Mouse (Mus musculus) embryonic stem cell, embryonic (primary cell): Measurements from ENCODE around the gene Eif4ebp2.

Source experiments
- CTCF ChIA-PET, 4 experiments: fragments of 300-600 bp in 2 of 4; fragments of 350-600 bp in 2 of 4; sonication (Branson Sonifier 250); formaldehyde crosslinking; loops; one replicate each; lab custom pipeline; 2022; ENCODE audit warnings: inconsistent platforms in 2 of 4; lab: Charles Lee
- POLR2A ChIA-PET, 4 experiments: fragments of 300-600 bp in 2 of 4; fragments of 350-600 bp in 2 of 4; sonication (Branson Sonifier 250); formaldehyde crosslinking; loops; one replicate each; lab custom pipeline; 2022; ENCODE audit warnings: antibody characterized with exemption in 4 of 4, inconsistent platforms in 1 of 4; lab: Charles Lee

Gene Eif4ebp2

DNA sequence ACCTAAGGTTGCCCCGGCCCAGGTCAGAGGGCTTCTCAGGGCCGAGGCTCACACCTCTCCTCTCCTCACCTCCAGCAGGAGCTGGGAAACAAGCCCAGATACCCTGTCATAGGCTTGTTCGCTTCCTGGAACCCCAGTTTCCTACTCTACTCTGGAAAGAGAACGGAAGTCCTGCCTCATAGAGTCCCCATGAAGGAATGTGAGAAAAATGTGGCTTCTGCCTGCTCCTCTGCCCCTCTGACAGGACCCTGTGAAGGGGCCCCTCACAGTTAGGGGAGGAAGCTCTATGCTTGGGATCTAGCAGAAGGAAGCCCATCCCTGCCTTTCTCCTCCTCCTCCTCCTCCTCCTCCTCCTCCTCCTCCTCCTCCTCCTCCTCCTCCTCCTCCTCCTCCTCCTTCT, 59.9 kb downstream of the Eif4ebp2 start:
- CTCF ChIA-PET, result interaction anchor here (0.7 to 1.4 kb wide), 5 partner anchors 10 to 57 kb away, joined by 3 to 9 read pairs (median 3); partner anchors contain the start of gene Pald1 (in 1 of the 4)

DNA sequence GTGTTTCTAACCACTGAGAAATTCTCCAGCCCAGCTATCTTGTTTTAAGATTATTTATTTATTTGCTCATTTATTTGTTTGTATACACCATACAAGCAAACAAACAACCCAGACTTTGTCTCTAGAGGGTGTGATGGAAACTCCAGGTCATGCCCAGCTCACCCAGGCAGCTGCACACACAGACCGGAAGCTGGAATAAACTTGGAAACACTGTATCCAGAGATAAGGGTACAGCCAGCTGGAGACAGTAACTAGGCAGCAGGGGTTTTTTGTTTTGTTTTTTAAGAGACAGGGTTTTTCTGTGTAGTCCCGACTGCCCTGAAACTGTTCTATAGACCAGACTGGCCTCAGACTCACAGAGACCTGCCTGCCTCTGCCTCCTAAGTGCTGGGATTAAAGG, 62.3 kb downstream of the Eif4ebp2 start:
- ChIA-PET CTCF (interaction anchor here in 1 of 4 experiments (2.8 kb wide), 1 partner anchor 9 kb away, joined by 10 read pairs; no protein-coding TSS in a partner anchor), POLR2A (no interaction called here)

More for the DNA sequence above, 59.9 kb downstream of the Eif4ebp2 start:
- POLR2A ChIA-PET, result interaction anchor here in 3 of 4 experiments (0.6 to 4.3 kb wide), 11 partner anchors 9 to 599 kb away, joined by 3 to 46 read pairs (median 4); partner anchors contain the start of genes Pald1 (in 2 of the 3) and Nodal (in 1 of the 3)

GRCm38 (mm10) chr10:61389020-61389419, 63.4 kb downstream of the Eif4ebp2 start:
- ChIA-PET POLR2A (interaction anchor here in 3 of 4 experiments (0.5 to 1.7 kb wide), 11 partner anchors 11 to 279 kb away, joined by 3 to 5 read pairs (median 3); no protein-coding TSS in a partner anchor), CTCF (interaction anchor here in 3 of 4 experiments (0.6 to 2.8 kb wide), 4 partner anchors 10 to 61 kb away, joined by 3 to 10 read pairs (median 4); no protein-coding TSS in a partner anchor)

GRCm38 (mm10) chr10:61386284-61386683, 66.2 kb downstream of the Eif4ebp2 start:
- CTCF ChIA-PET, result interaction anchor here in 3 of 4 experiments (0.6 to 1.9 kb wide), 4 partner anchors 11 to 100 kb away, joined by 3 to 4 read pairs (median 3); no protein-coding TSS in a partner anchor
- POLR2A ChIA-PET, result interaction anchor here in 3 of 4 experiments (0.5 to 1.3 kb wide), 7 partner anchors 8 to 1506 kb away, joined by 3 to 6 read pairs (median 4); no protein-coding TSS in a partner anchor

DNA sequence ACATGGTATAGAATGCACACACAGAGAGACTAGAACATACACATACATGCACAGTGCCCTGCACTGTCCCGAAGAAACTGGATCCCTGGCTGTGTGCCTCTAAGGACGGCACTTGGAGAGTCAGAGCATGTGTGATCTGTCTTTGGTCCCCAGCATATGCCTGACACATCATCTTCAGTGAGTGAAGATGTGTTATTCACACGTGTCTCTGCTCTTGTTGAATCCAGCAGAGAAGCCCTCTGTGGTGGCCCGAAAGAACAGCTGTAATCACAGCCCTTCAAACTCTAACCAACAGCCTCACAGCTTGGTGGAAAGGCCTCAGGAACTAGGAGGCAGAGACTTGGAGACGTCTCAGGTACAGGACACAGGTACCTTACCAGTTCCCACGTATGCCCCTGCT, 67.3 kb downstream of the Eif4ebp2 start:
- ChIA-PET POLR2A (interaction anchor here in 1 of 4 experiments (1.2 kb wide), 1 partner anchor 9 kb away, joined by 3 read pairs; no protein-coding TSS in a partner anchor), CTCF (interaction anchor here in 2 of 4 experiments (0.6 to 1.5 kb wide), 2 partner anchors 14 to 1490 kb away, joined by 3 read pairs; no protein-coding TSS in a partner anchor)

DNA sequence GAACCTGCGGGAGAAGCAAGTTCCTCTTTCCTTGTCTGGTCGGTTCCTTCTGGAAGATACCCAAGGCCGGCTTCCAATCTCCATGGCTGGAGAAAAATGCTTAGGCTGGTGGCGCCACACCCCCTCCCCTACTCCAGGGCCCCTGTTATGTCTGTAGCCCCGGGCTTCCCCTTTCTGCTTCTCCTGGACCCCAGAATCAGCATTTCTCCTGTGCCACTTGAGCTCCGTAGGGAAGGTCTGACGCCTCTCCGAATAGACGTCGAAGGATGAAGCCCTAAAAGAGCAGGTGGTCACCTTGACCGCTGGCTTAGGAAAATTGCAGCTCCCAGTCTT, 68.8 kb downstream of the Eif4ebp2 start:
- CTCF ChIA-PET, result interaction anchor here (0.5 to 2.7 kb wide), 12 partner anchors 11 to 1988 kb away, joined by 3 to 11 read pairs (median 6); no protein-coding TSS in a partner anchor
- POLR2A ChIA-PET, result interaction anchor here in 3 of 4 experiments (0.6 to 5.3 kb wide), 34 partner anchors 9 to 147 kb away, joined by 3 to 46 read pairs (median 5); partner anchors contain the start of genes Nodal (in 2 of the 3) and Eif4ebp2 (in 1 of the 3)

- POLR2A ChIA-PET, result interaction anchor here (0.5 to 5.3 kb wide), 43 partner anchors 9 to 662 kb away, joined by 3 to 46 read pairs (median 4); partner anchors contain the start of genes Nodal (in 2 of the 4) and Eif4ebp2 (in 1 of the 4)
These were observed 69.3 kb downstream of the Eif4ebp2 start, which contains the start of gene Pald1 for GRCm38 (mm10) chr10:61383021-61383714. Gene Pald1, minus strand, starts transcription at chr10:61383530.

DNA sequence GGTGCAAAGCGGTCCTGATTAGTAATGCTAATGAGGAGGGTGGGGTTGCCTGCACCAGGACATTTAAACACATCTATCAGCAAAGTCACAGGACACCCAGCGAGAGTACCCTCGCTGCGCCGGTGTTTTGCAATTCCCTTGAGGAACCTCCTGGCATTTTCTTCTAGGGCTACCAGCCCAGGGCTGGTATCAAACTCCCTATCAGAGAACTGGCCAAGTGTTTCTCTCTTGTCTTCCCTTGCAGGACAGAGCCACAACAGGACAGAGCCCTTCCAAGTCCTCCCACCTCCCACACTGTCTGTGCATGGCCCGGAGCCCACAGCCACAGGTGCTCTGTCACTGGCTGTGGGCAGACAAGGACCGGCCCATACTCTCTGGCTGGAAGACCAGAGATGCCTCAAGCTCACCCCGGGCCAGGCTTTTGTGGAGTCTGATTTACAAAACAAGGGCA, 70.2 kb downstream of the Eif4ebp2 start:
- CTCF ChIA-PET, result interaction anchor here (0.5 to 2.7 kb wide), 7 partner anchors 17 to 110 kb away, joined by 3 to 9 read pairs (median 5); no protein-coding TSS in a partner anchor
- POLR2A ChIA-PET, result interaction anchor here (0.6 to 5.3 kb wide), 23 partner anchors 11 to 1038 kb away, joined by 3 to 46 read pairs (median 6); partner anchors contain the start of gene Nodal (in 2 of the 4)

More at GRCm38 (mm10) chr10:61383021-61383714, 69.3 kb downstream of the Eif4ebp2 start, which contains the start of gene Pald1:
- CTCF ChIA-PET, result interaction anchor here (0.5 to 2.7 kb wide), 17 partner anchors 10 to 1988 kb away, joined by 3 to 11 read pairs (median 4); no protein-coding TSS in a partner anchor

DNA sequence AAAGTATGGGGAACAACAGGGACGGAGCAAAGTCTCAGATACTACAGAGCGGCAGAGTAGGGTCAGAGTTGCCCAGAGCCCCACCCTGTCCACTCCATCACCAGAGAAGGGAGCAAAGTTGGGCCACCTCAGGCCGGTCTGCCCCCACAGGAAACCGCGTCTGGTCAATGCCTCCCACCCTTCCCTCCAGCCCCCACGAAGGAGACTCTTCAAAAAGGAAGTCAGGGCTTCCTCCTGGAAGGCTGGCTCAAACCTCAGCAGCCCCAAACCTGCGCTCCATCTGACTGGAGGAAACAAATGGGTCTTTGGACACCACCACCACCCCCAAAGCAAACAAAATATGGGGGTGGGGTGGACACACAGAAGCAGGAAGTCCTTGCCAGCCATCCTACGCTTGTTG, 70.6 kb downstream of the Eif4ebp2 start:
- ChIA-PET POLR2A (interaction anchor here in 3 of 4 experiments (0.5 to 5.3 kb wide), 14 partner anchors 10 to 1039 kb away, joined by 3 to 46 read pairs (median 5); partner anchors contain the start of gene Nodal (in 2 of the 3)), CTCF (interaction anchor here in 1 of 4 experiments (2.7 kb wide), 1 partner anchor 18 kb away, joined by 9 read pairs; no protein-coding TSS in a partner anchor)

DNA sequence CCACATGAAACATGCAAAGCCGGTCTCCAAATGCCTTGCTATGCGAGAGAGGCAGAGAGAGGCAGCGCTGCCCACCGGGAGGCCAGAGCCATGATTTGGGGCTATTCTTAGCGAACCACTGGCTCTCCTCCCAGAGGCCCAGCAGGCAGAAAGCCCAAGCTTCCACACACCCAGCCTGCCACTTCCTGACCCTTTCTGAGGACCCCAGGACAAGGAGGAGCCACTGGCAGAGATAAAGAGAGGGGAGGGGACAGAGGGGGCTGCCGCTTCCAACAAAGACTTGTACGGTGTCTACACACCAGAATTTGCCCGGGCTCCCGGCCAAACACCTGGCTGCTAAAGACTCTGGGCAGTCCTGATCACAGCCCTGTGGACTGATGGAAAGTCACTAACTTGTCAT, 72.3 kb downstream of the Eif4ebp2 start:
- ChIA-PET CTCF (interaction anchor here in 1 of 4 experiments (1.2 kb wide), 2 partner anchors 19 to 24 kb away, joined by 4 to 8 read pairs; no protein-coding TSS in a partner anchor), POLR2A (interaction anchor here in 2 of 4 experiments (0.5 to 5.3 kb wide), 12 partner anchors 12 to 437 kb away, joined by 3 to 46 read pairs (median 4); partner anchors contain the start of genes Nodal (in 2 of the 2), Eif4ebp2 (in 1 of the 2) and Ppa1 (in 1 of the 2))

DNA sequence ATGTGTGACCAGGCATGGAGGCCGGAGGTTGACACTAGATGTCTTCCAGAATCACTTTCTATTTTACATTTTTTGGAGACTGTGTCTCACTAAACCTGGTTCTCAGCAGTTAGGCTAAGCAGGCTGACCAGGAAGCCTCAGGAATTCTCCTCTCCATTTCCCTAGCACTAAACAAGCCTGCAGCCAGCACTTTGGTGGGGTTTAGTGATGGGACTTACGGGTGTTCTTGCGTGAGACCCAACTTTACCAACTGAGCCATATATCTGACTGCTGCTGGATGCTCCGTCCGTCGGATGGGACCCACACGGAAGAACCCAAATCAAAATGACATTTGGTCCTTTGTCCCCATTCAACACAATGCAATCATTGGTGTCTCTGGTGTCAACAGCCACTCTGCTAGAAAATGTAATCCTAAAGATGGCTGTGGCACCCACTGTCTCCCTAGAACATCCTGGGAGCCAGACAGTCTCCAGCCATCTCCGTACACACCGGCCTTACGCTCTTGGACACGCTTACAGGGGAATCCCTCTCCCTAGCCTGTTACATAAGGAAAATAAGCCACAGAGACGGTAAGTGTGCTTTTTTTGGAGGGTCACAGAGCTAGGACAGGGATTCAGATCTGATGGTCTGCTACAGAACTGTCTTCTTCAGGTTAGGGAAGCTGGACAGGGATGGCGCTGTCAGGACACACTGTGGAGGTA, 73.0 kb downstream of the Eif4ebp2 start:
- ChIA-PET POLR2A (interaction anchor here in 2 of 4 experiments (1.2 to 5.3 kb wide), 7 partner anchors 11 to 268 kb away, joined by 3 to 46 read pairs (median 4); partner anchors contain the start of genes Nodal (in 2 of the 2) and Ppa1 (in 1 of the 2)), CTCF (interaction anchor here in 1 of 4 experiments (1.2 kb wide), 1 partner anchor 24 kb away, joined by 4 read pairs; no protein-coding TSS in a partner anchor)

GRCm38 (mm10) chr10:61378698-61379097, 73.8 kb downstream of the Eif4ebp2 start:
- CTCF ChIA-PET, result interaction anchor here in 1 of 4 experiments (2.1 kb wide), 1 partner anchor 44 kb away, joined by 4 read pairs; no protein-coding TSS in a partner anchor
- POLR2A ChIA-PET, result interaction anchor here in 2 of 4 experiments (1.0 to 2.3 kb wide), 8 partner anchors 11 to 38 kb away, joined by 3 to 13 read pairs (median 4); no protein-coding TSS in a partner anchor
